Mouse (Mus musculus) intestine, embryonic 16.5 days (tissue): ENCODE measurements around the gene Bdkrb1. TPM values are rescaled to one million over a fixed set of nuclear protein-coding genes. Genes with fewer than 3 reads are reported as not detected.

ENCODE experiments used
- ATAC-seq: fragments of 200-750 bp; cut with Nextera tagmentation; 2 replicates; pipeline ENCODE4 v1.8.0; 2017; ENCODE audit warnings: moderate TSS enrichment, moderate library complexity
- H3K27ac ChIP-seq: fragments of 300-500 bp; sonication (generic); 2 replicates; pipeline ENCODE4 v1.5.1; 2014; ENCODE audit warnings: mild to moderate bottlenecking, low read length
- H3K27me3 ChIP-seq: fragments of 300-500 bp; sonication (generic); replicated peaks from 2 replicates; pipeline ENCODE4 v1.6.1; 2014; ENCODE audit warnings: low read length, control low read depth, mixed read lengths; ENCODE audit not compliant: control insufficient read depth, insufficient read depth
- H3K36me3 ChIP-seq: fragments of 300-500 bp; sonication (generic); 2 replicates; pipeline ENCODE4 v1.6.1; 2014; ENCODE audit warnings: low read length, control low read depth; ENCODE audit not compliant: control insufficient read depth, insufficient read depth
- H3K4me1 ChIP-seq: fragments of 300-500 bp; sonication (generic); 2 replicates; pipeline ENCODE4 v1.6.1; 2014; ENCODE audit warnings: low read length, control low read depth, mixed read lengths; ENCODE audit not compliant: control insufficient read depth, insufficient read depth
- H3K4me2 ChIP-seq: fragments of 300-500 bp; sonication (generic); 2 replicates; pipeline ENCODE4 v1.6.1; 2014; ENCODE audit warnings: low read depth, low read length, control low read depth
- H3K4me3 ChIP-seq: fragments of 300-500 bp; sonication (generic); 2 replicates; pipeline ENCODE4 v1.5.1; 2014; ENCODE audit warnings: mild to moderate bottlenecking, low read length
- H3K9ac ChIP-seq: fragments of 300-500 bp; sonication (generic); 2 replicates; pipeline ENCODE4 v1.6.1; 2014; ENCODE audit warnings: low read depth, low read length
- H3K9me3 ChIP-seq: fragments of 300-500 bp; sonication (generic); 2 replicates; pipeline ENCODE4 v1.6.1; 2016; ENCODE audit warnings: low read length, control low read depth; ENCODE audit not compliant: control insufficient read depth
- WGBS: fragments of 180-500 bp; shearing (Covaris S2); extraction: QIAGEN DNeasy Blood & Tissue Kit; methylation state at CpG from one replicate; pipeline ENCODE4 v1.1.7; 2014; 5-methylcytosine and 5-hydroxymethylcytosine counted together
- polyA plus RNA-seq: library from polyadenylated mRNA; unstranded; fragments of >200 nt; fragmentation: Nextera tagmentation; extraction: Ambion mirVana; gene quantifications from 2 replicates; pipeline ENCODE4 v1.2.1, GENCODE M21; 2015

Bdkrb1 gene
- polyA plus RNA-seq = 0.22 and 0.43 TPM in 2 replicates

DNA sequence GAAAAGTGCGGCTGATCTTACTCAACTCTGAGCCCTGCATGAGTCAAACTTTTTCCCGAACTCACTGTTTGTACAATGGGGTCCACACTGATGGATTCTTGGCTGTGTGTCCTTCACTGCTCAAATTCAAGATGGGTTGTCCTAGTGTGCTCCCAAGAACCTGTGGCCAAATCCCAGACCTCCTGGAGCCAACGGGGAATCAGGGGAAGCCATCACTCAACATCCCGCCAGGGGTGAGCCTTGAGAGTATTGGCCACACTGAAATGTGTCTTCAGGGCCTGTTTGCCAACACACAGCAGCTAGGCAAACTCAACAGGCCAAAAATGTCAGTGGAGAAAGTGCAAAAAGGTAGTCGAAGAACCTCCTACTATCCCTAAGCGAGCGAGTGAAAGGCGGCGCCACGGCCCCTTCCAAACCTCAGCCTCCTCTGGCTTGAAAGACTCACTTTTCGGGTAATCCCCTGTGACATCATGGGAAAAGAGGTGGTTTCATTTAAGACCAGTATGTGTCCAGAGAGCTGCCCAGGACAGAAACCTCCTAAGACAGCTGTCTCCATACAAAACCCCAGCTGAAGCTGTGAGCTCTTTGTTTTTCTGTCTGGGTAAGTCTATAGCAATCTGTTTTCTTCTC, at the start of gene Bdkrb1:
TSS of gene Bdkrb1 (plus strand) at position 505 of the 630 bp plus-strand sequence.
- no peaks in the 10 kb centered on the region for H3K4me1 ChIP-seq
- no peak within 1 kb of the TSS for H3K27ac ChIP-seq
- no peak within 1 kb of the TSS for H3K9ac ChIP-seq
- H3K27me3 ChIP-seq = no peaks in the 10 kb centered on the region
- no peak within 1 kb of the TSS for H3K4me3 ChIP-seq
- WGBS = 87% methylated on average over 11 of the region's 11 CpGs
- H3K4me2 ChIP-seq = no peak within 1 kb of the TSS
- H3K36me3 ChIP-seq = no peaks in the 10 kb centered on the region
- no peaks in the 10 kb centered on the region for H3K9me3 ChIP-seq
- no peak for ATAC-seq

DNA sequence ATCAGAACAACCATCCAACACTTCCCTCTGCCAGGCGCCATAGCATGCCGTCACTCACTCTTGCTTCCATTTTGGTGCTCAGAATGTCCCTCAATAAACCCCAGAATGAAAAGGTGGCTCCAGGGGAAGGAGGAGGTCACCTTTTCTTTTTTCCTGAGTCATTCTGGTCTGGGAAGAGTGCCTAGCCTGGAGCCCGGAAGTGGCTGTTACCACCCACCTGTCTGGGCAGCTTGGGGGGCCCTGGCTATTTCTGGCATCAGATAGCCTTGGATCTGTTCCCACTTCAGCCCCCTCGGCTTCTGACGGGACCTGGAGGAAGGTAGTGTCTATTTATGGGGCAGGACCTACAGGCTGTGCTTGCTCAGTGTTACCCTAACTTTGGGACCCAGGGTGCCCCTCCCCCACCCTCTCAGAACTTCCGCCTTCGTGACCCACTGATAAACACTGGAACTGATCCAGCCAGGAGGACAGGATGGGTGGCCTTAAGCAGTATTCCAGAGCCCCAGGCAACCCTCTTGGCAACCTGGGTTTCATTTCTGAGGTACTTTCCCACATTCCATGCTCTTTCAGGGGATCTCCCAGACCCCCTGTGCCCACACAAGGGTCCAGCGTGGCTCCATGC, 48.6 kb upstream of the Bdkrb1 start:
- Histone ChIP-seq H3K4me2 (no peak overlapping the region), H3K4me1 (peaks cover 6% of the 10 kb centered on the region; the same call in 1 of the 2 replicates), H3K9ac (no peak overlapping the region), H3K27ac (no peak overlapping the region), H3K9me3 (no peaks in the 10 kb centered on the region), H3K27me3 (no peaks in the 10 kb centered on the region), H3K4me3 (no peak overlapping the region), H3K36me3 (no peaks in the 10 kb centered on the region)
- 0 out of 2 replicates have a peak, but pooled peaks have one; percentile 12 for ATAC-seq
- 58% methylated on average over 8 of the region's 8 CpGs for WGBS

DNA sequence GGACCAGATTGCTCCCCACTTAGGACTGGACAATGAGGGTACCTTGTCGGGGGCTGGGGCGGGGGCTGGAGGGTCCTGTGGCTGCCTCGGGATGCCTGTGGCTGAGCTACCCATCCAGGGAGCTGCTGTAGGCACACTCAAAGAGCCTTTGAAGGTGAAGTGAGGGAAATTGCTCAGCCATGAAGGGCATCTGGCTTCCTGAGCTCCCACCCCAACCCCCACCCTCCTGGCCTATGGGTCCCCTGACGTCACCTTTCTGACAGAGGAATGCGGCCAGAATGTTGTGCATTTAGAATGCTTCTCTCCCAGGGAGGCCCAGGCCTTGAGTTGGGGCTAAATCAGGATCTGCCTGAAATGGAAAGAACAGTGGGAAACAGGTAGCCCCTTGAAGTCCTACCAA, 47.7 kb upstream of the Bdkrb1 start:
- 60% methylated on average over 5 of the region's 5 CpGs for WGBS
- no peaks in the 10 kb centered on the region for H3K36me3 ChIP-seq
- no peak overlapping the region for H3K9ac ChIP-seq
- H3K27ac ChIP-seq = no peak overlapping the region
- H3K4me2 ChIP-seq = no peak overlapping the region
- H3K9me3 ChIP-seq = no peaks in the 10 kb centered on the region
- H3K27me3 ChIP-seq = no peaks in the 10 kb centered on the region
- no peak overlapping the region for H3K4me3 ChIP-seq
- no peak for ATAC-seq
- H3K4me1 ChIP-seq = peaks cover 6% of the 10 kb centered on the region; the same call in 1 of the 2 replicates

DNA sequence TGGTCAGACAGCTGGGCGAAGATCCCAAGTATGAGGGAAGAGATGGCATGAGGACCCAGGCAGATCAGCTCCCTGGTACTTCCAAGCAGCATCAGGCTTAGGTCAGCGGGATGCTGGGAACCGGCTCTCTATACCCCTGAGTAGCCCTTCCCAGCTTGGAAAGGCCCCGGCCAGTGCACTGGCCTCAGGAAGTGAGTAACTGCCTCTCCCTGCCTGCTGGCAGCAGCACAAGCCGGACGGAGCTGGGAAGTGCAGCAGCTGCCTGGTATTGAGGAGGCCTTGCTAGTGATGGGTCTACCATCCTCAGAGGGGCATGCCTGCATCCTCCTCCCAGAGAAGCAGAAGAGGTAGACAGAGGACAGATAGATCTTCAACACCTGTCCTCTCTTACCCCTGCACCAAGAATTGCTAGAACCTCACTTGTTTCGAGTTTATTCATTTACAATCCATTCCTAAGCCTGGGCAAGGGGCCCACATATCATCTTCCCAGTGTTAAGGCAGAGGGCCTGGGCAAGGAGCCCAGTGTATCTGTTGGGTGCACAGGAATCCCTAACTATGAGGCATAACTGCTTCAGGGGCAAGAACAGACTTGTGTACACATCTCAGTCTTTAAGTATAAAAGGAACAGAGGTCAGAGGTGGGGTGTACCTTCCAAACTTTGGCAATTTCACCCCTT, 45.5 kb upstream of the Bdkrb1 start:
- 64% methylated on average over 7 of the region's 7 CpGs for WGBS
- H3K4me2 ChIP-seq = no peak overlapping the region
- H3K27me3 ChIP-seq = peaks cover 3% of the 10 kb centered on the region; the same call in 1 of the 2 replicates
- peaks cover 17% of the 10 kb centered on the region for H3K4me1 ChIP-seq
- no peak overlapping the region for H3K4me3 ChIP-seq
- H3K27ac ChIP-seq = peak overlapping the region; percentile 33; the same call in 1 of the 2 replicates
- peak; percentile 26; the same call in 1 of the 2 replicates for ATAC-seq
- H3K9me3 ChIP-seq = no peaks in the 10 kb centered on the region
- no peak overlapping the region for H3K9ac ChIP-seq
- no peaks in the 10 kb centered on the region for H3K36me3 ChIP-seq

DNA sequence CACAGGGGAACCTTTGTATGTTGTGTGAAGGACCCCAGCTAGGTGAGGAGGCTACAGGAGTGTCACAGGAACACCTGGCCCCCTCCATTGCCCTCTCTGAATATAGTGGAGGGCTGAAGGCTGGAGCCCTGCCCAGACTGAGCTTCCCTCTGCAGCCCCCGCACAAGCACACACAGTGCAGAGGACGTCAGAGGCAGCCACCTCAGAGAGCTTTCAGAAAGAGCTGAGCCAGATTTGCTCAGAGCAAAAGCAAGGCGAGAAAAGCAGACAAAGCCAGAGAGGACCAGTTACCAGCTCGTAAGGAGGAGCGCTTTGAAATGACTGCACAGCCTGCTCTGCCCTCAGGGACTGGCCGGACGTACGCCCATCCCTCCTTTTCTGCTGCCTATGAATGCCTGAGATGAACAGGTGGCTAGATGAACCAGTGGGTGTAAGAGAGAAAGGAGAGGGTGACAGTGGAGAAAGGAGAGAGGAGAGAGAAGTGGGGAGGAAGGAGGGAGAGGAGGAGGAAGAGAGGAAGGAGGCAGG, 41.8 kb upstream of the Bdkrb1 start:
- Histone ChIP-seq H3K9me3 (no peaks in the 10 kb centered on the region), H3K27me3 (peaks cover 16% of the 10 kb centered on the region; the same call in 1 of the 2 replicates), H3K4me3 (no peak overlapping the region), H3K27ac (no peak overlapping the region), H3K36me3 (no peaks in the 10 kb centered on the region), H3K9ac (0 out of 2 replicates have a peak overlapping the region, but pooled peaks have one; percentile 19), H3K4me1 (peaks cover 28% of the 10 kb centered on the region), H3K4me2 (no peak overlapping the region)
- no peak for ATAC-seq
- 39% methylated on average over 8 of the region's 8 CpGs for WGBS

DNA sequence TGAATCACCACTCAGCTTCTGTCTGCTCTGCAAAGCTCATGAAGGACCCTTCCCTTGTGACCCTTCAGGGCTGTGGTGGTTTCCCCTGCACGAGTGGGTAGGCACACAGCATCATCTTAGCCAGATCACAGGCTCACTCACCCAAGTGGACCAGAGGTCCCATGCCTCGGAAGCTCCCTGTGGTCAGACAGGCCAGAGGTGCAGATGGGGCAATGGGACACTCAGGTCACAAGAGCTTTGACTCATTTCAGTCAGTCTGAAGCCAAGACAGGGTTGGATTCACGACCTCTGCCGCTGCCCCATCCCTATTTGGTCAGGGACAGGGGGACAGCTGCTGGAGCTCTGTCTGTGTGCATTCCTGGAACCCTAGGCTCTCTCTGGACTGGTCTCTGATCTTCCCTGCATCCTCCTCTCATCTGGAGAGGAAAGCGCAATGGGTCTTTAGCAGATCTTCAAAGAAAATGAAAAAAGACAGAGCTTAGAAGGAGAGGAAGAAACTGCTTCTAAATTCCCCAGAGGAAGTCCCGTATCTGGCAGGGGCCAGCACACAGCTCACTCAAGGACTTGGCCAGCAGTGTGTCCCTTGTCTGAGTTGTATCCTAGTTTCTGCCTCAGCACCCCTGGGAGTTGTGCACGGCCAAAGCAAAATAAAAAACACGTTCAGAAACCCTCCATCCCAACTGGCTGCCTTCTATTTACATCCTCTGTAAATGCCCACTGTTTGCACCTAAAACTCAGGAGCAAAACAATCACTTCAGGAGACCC, 40.6 kb upstream of the Bdkrb1 start:
- Histone ChIP-seq H3K27ac (no peak overlapping the region; the same call in 1 of the 2 replicates), H3K4me2 (peak overlapping the region; percentile 48), H3K4me1 (peaks cover 28% of the 10 kb centered on the region), H3K27me3 (peaks cover 16% of the 10 kb centered on the region; the same call in 1 of the 2 replicates), H3K4me3 (peak overlapping the region; percentile 40), H3K9ac (peak overlapping the region; percentile 60; the same call in 1 of the 2 replicates), H3K9me3 (0 out of 2 replicates have a peak, but pooled peaks cover 3% of the 10 kb centered on the region), H3K36me3 (no peaks in the 10 kb centered on the region)
- no peak for ATAC-seq
- 36% methylated on average over 8 of the region's 8 CpGs for WGBS

DNA sequence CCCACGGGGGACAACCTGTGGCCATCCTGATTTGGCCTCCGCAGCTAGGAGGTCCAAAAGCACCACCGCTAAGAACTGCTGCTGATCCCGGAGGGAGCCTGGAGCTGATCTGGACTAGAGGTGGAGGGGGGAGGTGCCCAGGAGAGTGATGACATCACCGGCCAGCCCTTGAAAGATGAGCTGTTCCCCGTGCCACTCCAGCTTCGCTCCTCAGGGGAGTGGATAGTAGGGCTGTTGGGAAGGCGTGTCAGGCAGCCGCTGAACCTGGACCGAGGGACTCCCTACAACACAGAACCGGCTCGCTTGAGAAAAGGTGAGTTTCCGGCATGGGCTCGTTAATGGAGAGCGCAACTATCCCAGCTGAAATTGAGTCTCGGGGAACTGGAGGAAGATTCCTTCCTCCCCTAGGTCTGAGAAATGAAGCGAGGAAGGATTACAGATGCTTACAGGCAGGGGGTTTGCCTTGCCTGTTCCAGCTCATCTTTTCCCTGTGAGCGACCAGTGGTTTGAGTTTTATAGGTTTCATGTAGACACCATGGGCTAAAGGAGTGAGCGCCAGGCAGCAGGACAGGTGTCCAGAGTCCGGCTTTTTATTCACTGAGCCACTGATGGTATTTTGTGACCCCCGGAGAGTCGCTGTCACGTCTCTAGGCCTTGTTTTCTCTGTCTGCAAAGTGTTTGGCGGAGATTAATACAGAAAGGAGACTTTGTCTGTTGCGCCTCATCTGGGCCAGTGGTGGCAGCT, 39.8 kb upstream of the Bdkrb1 start, which contains the start of gene Bdkrb2:
TSS of gene Bdkrb2 (plus strand) at position 291 of the 745 bp plus-strand sequence.
- Histone ChIP-seq H3K4me1 (peaks cover 28% of the 10 kb centered on the region), H3K36me3 (no peaks in the 10 kb centered on the region), H3K27me3 (peaks cover 16% of the 10 kb centered on the region; the same call in 1 of the 2 replicates), H3K9ac (peak within 1 kb of the TSS; percentile 60), H3K27ac (peak within 1 kb of the TSS; percentile 4; the same call in 1 of the 2 replicates), H3K4me2 (peak within 1 kb of the TSS; percentile 48), H3K4me3 (peak within 1 kb of the TSS; percentile 40), H3K9me3 (0 out of 2 replicates have a peak, but pooled peaks cover 3% of the 10 kb centered on the region)
- peak; percentile 85 for ATAC-seq
- 6% methylated on average over 25 of the region's 25 CpGs for WGBS

DNA sequence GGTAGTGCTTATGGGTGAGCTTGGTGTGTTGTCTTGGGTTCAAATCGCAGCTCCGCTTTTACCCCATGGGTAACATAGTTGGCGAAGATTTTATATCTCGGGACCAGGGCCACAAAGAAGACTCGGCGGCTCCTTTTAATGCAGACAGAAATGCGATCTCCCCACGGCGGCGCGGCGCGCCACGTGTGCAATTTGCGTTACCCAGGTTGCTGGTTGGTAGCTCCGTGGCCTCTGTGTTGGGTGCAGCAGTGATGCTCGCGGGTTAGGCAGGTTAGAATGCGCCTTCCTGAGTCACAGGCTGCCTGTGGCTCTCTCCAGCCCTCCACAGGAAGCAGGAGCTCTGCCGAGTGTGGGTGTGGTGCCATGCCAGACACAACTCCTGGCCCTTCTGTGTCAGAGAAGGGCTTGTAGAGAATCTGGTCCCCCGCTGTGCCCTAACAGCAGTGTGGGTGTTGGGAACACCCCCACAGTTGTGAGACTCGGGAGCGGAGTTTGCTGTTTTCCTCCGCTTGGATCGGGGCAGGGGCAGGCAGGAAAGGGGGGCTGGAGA, 39.1 kb upstream of the Bdkrb1 start:
- Histone ChIP-seq H3K4me2 (peak overlapping the region; percentile 48), H3K27ac (no peak overlapping the region), H3K36me3 (no peaks in the 10 kb centered on the region), H3K4me3 (peak overlapping the region; percentile 40), H3K9me3 (0 out of 2 replicates have a peak, but pooled peaks cover 3% of the 10 kb centered on the region), H3K9ac (peak overlapping the region; percentile 60), H3K4me1 (peaks cover 28% of the 10 kb centered on the region), H3K27me3 (peaks cover 16% of the 10 kb centered on the region; the same call in 1 of the 2 replicates)
- WGBS = 12% methylated on average over 25 of the region's 25 CpGs
- ATAC-seq = no peak; the same call in 1 of the 2 replicates
